Mouse (Mus musculus) bone marrow, adult 2 months (tissue): ENCODE results near the gene Ppp4r3a.

ENCODE experiments used
- CTCF ChIP-seq: fragments of 200-500 bp; IDR thresholded peaks from 2 replicates; pipeline ENCODE4 v1.5.1; 2011; ENCODE audit warnings: low read length, control low read depth; ENCODE audit not compliant: control insufficient read depth, insufficient read depth
- POLR2A ChIP-seq: fragments of 200-500 bp; IDR thresholded peaks from 2 replicates; pipeline ENCODE4 v1.6.1; 2011; ENCODE audit warnings: low read depth, mild to moderate bottlenecking, control low read depth, low read length, borderline replicate concordance; ENCODE audit not compliant: control insufficient read depth

DNA sequence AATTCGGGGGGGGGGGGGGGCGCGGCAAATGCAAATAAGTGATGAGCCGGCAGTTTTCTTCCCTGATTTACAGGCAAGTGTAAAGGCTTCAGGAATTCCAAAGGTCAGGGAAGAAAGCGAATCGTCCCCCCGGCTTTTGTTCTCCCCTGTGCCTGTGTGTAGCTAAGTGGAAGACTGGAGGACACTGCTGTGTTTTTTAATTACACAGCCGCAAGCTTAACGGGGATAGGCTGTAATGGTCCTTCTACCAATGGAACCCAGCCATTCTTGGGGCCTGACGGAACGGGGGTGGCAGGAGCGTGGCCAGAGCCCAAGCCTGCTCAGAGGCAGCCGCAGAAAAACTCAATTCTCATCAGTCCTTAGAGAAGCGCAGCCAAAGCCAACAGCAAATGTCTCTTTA lies 56.6 kb downstream of the Ppp4r3a start:
- no peak for TF ChIP-seq CTCF
- TF ChIP-seq POLR2A = no peak
